Mouse (Mus musculus) gonadal fat pad, adult 2 months (tissue): Measurements from ENCODE around the gene Cib4. TPM values are rescaled to one million over a fixed set of nuclear protein-coding genes. Genes with fewer than 3 reads are reported as not detected.

ENCODE experiments used
- DNase-seq: peaks from one replicate; pipeline ENCODE4 v3.0.0-alpha.2; 2012; ENCODE audit warnings: low read depth
- polyA plus RNA-seq: library from polyadenylated mRNA; depleted of rRNA; stranded (reverse); fragments of >200 nt; gene quantifications from 2 replicates; pipeline ENCODE4 v1.2.3, GENCODE M21; 2012; rRNA removed

The Cib4 gene
- polyA plus RNA-seq, 1 experiment, result 0.15 TPM

DNA sequence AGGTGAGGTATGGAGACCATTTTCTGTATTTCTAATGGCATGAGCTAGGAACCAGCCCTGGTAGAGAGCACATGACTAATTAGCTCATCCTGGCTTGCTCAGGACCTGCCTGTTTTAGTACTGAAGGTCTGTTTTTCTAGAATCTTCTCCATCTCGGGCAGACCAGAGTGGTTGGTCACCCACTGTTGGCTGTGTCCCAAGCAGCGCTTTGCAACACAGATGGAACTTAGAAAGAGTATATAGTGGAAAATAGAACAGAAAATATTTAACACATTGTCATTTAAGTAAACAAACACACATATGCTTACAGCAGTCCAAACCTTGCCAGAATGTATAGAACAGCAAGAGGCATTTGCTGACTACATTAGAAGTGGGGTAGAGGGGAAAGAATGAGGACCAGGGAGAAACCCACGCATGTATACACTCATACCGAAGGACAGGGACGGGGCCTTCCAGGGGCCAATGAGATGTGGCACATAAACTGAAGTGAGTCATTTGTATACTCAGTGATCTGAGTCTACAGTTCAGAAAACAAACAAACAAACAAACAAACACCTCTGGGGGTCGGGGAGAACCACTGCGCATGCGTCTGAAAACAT lies 105.2 kb downstream of the Cib4 start:
- no peak for DNase-seq

DNA sequence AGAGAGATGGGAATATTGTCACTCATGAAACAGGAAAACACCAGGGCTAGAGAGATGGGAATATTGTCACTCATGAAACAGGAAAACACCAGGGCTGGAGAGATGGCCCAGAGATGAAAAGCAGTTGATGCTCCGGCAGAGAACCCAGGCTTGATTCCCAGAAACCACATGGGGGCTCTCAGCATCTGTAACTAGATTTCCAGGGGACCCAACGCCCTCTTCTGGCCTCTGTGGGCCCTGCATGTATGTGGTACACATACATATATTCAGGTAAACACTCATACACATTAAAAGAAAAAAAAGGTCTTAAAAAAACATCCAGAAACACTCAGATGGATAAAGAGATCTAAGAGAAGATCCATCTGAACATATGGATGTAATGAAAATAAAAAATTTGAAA lies 106.7 kb downstream of the Cib4 start:
- DNase-seq, result no peak

Other genes starting within 250 kb of the Cib4 start
- 8.6 TPM in 2 replicates for gene Otof, start 83.9 kb downstream of the Cib4 start, polyA plus RNA-seq
- 4.3 and 9.8 TPM in 2 replicates for gene 1700001C02Rik, start 79.8 kb downstream of the Cib4 start, polyA plus RNA-seq
- gene Kcnk3, start 42.3 kb upstream of the Cib4 start, polyA plus RNA-seq, result 15.7 and 23.9 TPM in 2 replicates
- gene Slc35f6, start 102.1 kb upstream of the Cib4 start, polyA plus RNA-seq, result 60.5 and 87.1 TPM in 2 replicates
- gene Cenpa, start 120.9 kb upstream of the Cib4 start, polyA plus RNA-seq, result 6.7 and 7.5 TPM in 2 replicates
- 0.30 and 0.69 TPM in 2 replicates for gene Dpysl5, start 165.7 kb upstream of the Cib4 start, polyA plus RNA-seq